9 mouse cellular contexts compared by ENCODE assay signal in the genomic region with DNA sequence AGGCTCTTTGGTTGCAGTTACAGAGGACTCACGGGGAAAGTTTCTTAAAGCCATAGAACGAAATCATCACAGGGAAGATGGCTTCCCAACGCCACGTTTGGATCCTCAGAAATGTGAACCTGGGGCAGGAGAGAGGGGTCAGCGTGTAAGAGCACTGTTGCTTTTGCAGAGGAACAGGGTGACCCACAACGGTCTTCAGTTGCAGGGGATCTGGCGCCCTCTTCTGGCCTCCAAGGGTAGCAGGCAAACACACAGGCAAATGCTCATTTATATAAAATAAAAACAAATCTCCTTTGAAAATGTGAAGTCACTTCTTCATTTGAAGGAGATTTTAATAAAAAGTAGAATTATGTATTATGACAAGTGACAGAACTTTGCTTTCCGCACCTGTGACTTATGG.
DNase-seq lines count a peak whose midpoint lies in the region; ATAC-seq and TF ChIP-seq lines count a peak whose summit lies in the region.
"Had no signal": no experiment of that assay in that cellular context is flagged by ENCODE, and none has a peak within 500 bp of the region (broad histone marks: within the 10 kb centered on the region; RNA-seq: fewer than 3 reads in every experiment).

No protein-coding gene starts in this region.

- no peak overlapping the region for H3K4me3 ChIP-seq in heart, postnatal 0 days (ENCODE audit: low read depth, low read length)
- no peak overlapping the region for H3K4me3 ChIP-seq in heart, embryonic 10.5 days
- H3K4me3 ChIP-seq: liver, embryonic 13.5 days had no signal

- no peaks in the 10 kb centered on the region for H3K27me3 ChIP-seq in heart, postnatal 0 days (ENCODE audit: control insufficient read depth, insufficient read depth, low read length)
- no peaks in the 10 kb centered on the region for H3K27me3 ChIP-seq in heart, embryonic 10.5 days (ENCODE audit: insufficient read depth, poor library complexity, severe bottlenecking)
- H3K27me3 ChIP-seq: liver, embryonic 13.5 days had no signal

- peak; percentile 47 for DNase-seq in heart, postnatal 0 days (ENCODE audit: low spot score)
- DNase-seq in heart, embryonic 10.5 days (ENCODE audit: low spot score), result no peak
- peak; percentile 88 for DNase-seq in CD4-positive, CD25-positive, alpha-beta regulatory T cell, adult 2 months (ENCODE audit: low read depth, low spot score)
- DNase-seq in brain, embryonic 14.5 days (ENCODE audit: low read depth), result peak; percentile 86
- DNase-seq in forelimb bud, embryonic 11.5 days (ENCODE audit: low read depth, low spot score), result peak; percentile 69
- peak; percentile 48 for DNase-seq in layer of hippocampus, adult 9-11 months
- peak; percentile 87 for DNase-seq in thymus, postnatal 4 days
- DNase-seq: liver, embryonic 13.5 days had no signal

- no peak overlapping the region for H3K4me2 ChIP-seq in heart, postnatal 0 days (ENCODE audit: low read depth, low read length)
- H3K4me2 ChIP-seq: liver, embryonic 13.5 days had no signal

- WGBS in heart, postnatal 0 days, result 21% methylated on average over 8 of the region's 8 CpGs
- WGBS in heart, embryonic 10.5 days, result 17% methylated on average over 8 of the region's 8 CpGs

- TF ChIP-seq POLR2A in brain, embryonic 14.5 days (IDR thresholded peaks at IDR 0.05; ENCODE audit: borderline replicate concordance, extremely low read depth, insufficient read depth, insufficient read length, poor library complexity, severe bottlenecking), result no peak

- no peak overlapping the region for H3K9ac ChIP-seq in heart, postnatal 0 days (replicated peaks; ENCODE audit: low read depth, low read length)
- H3K9ac ChIP-seq: liver, embryonic 13.5 days had no signal

- peak; percentile 84 for TF ChIP-seq CTCF in heart, postnatal 0 days (IDR thresholded peaks at IDR 0.05; ENCODE audit: low read depth)
- TF ChIP-seq CTCF in brain, embryonic 14.5 days (IDR thresholded peaks at IDR 0.05; ENCODE audit: borderline replicate concordance, extremely low read depth, insufficient read depth, insufficient read length), result peak; percentile 93

- TF ChIP-seq EP300 in heart, postnatal 0 days (IDR thresholded peaks at IDR 0.05; ENCODE audit: low read depth), result no peak

- no peak for ATAC-seq in heart, postnatal 0 days (ENCODE audit: insufficient read depth, low read depth)
- 0 out of 2 replicates have a peak, but pooled peaks have one; percentile 54 for ATAC-seq in megakaryocyte, adult 5-6 weeks (ENCODE audit: poor library complexity, severe bottlenecking)

- H3K4me1 ChIP-seq in heart, postnatal 0 days (ENCODE audit: control insufficient read depth, insufficient read depth), result no peaks in the 10 kb centered on the region
- no peaks in the 10 kb centered on the region for H3K4me1 ChIP-seq in heart, embryonic 10.5 days
- H3K4me1 ChIP-seq: liver, embryonic 13.5 days had no signal

- no peaks in the 10 kb centered on the region for H3K9me3 ChIP-seq in heart, postnatal 0 days (replicated peaks; ENCODE audit: control insufficient read depth, low read length)
- no peaks in the 10 kb centered on the region for H3K9me3 ChIP-seq in heart, embryonic 10.5 days
- H3K9me3 ChIP-seq: liver, embryonic 13.5 days had no signal

- no peaks in the 10 kb centered on the region for H3K36me3 ChIP-seq in heart, postnatal 0 days (replicated peaks; ENCODE audit: control insufficient read depth, insufficient read depth, low read length)
- H3K36me3 ChIP-seq in heart, embryonic 10.5 days, result no peaks in the 10 kb centered on the region
- H3K36me3 ChIP-seq: liver, embryonic 13.5 days had no signal

- H3K27ac ChIP-seq in heart, postnatal 0 days (ENCODE audit: low read depth), result no peak overlapping the region
- no peak overlapping the region for H3K27ac ChIP-seq in heart, embryonic 10.5 days
- H3K27ac ChIP-seq: liver, embryonic 13.5 days had no signal
